Mouse (Mus musculus) embryonic facial prominence, embryonic 15.5 days (tissue): ENCODE results near the gene Npr1. TPM values are rescaled to one million over a fixed set of nuclear protein-coding genes. Genes with fewer than 3 reads are reported as not detected.

Experiments
- ATAC-seq: fragments of 200-750 bp; cut with Nextera tagmentation; 2 replicates; pipeline ENCODE4 v1.8.0; 2017; ENCODE audit warnings: low read depth, moderate TSS enrichment; ENCODE audit not compliant: insufficient number of reproducible peaks, low FRiP score, low TSS enrichment
- H3K27ac ChIP-seq: fragments of 300-500 bp; sonication (generic); replicated peaks from 2 replicates; pipeline ENCODE4 v1.5.1; 2015; ENCODE audit warnings: mild to moderate bottlenecking, inconsistent platforms
- H3K27me3 ChIP-seq: fragments of 300-500 bp; sonication (generic); 2 replicates; pipeline ENCODE4 v1.6.1; 2015; ENCODE audit warnings: inconsistent platforms
- H3K36me3 ChIP-seq: fragments of 300-500 bp; sonication (generic); 2 replicates; pipeline ENCODE4 v1.6.1; 2015; ENCODE audit warnings: mild to moderate bottlenecking, inconsistent platforms
- H3K4me1 ChIP-seq: fragments of 300-500 bp; sonication (generic); 2 replicates; pipeline ENCODE4 v1.6.1; 2015; ENCODE audit warnings: inconsistent platforms
- H3K4me2 ChIP-seq: fragments of 300-500 bp; sonication (generic); replicated peaks from 2 replicates; pipeline ENCODE4 v1.6.1; 2015; ENCODE audit warnings: mild to moderate bottlenecking, inconsistent platforms
- H3K4me3 ChIP-seq: fragments of 300-500 bp; sonication (generic); replicated peaks from 2 replicates; pipeline ENCODE4 v1.5.1; 2015; ENCODE audit warnings: mild to moderate bottlenecking, inconsistent platforms
- H3K9ac ChIP-seq: fragments of 300-500 bp; sonication (generic); 2 replicates; pipeline ENCODE4 v1.6.1; 2015; ENCODE audit warnings: inconsistent platforms
- H3K9me3 ChIP-seq: fragments of 300-500 bp; sonication (generic); replicated peaks from 2 replicates; pipeline ENCODE4 v1.6.1; 2016; ENCODE audit warnings: inconsistent platforms
- WGBS: fragments of 180-500 bp; shearing (Covaris S2); methylation state at CpG from one replicate; pipeline ENCODE4 v1.1.7; 2015; 5-methylcytosine and 5-hydroxymethylcytosine counted together
- polyA plus RNA-seq: library from polyadenylated mRNA; unstranded; fragments of >200 nt; fragmentation: Nextera tagmentation; extraction: Ambion mirVana; gene quantifications from 2 replicates; pipeline ENCODE4 v1.2.1, GENCODE M21; 2015

Gene Npr1
- polyA plus RNA-seq = 5.9 and 6.2 TPM in 2 replicates

DNA sequence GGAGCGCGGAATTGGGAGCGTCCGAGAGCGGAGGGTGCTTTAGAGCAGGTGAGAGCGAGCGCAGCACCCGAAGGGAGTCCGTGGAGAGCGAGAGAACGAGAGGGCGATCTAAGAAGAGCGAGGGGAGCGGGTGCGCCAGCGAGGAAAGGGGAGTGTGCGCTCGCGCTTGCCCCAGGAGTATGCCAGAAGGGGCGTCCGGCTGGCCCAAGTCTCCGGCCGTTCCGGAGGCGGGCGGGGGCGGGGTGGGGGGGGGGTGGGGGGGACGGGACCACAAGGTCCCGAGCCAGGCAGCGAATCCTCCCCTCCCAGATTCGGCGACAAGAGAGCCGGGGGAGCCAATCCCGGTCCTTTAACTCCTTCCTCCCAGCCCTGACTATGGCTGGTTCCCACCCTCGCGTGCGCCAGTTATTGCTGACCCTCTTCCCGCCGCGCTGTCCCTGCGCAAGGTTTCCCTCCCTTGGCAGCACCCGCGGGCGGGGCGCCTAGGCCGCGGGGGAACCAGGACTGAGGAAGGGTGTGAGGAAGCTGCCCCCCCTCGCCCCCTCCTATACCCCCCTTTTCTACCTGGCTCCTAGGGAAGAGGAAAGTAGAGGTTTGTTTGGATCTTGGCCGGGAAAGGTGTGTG lies at the start of gene Npr1:
Gene Npr1, minus strand, starts transcription at position 181 of the 625 bp plus-strand sequence.
- Histone ChIP-seq H3K9ac (0 out of 2 replicates have a peak within 1 kb of the TSS, but pooled peaks have one; percentile 21), H3K4me1 (peaks cover 17% of the 10 kb centered on the region), H3K4me2 (peak within 1 kb of the TSS; percentile 88), H3K4me3 (peak within 1 kb of the TSS; percentile 44), H3K27me3 (peaks cover 46% of the 10 kb centered on the region), H3K36me3 (no peaks in the 10 kb centered on the region), H3K27ac (no peak within 1 kb of the TSS), H3K9me3 (no peaks in the 10 kb centered on the region)
- WGBS = under 1% methylated on average over 43 of the region's 49 CpGs
- ATAC-seq = peak; percentile 35; the same call in 1 of the 2 replicates

DNA sequence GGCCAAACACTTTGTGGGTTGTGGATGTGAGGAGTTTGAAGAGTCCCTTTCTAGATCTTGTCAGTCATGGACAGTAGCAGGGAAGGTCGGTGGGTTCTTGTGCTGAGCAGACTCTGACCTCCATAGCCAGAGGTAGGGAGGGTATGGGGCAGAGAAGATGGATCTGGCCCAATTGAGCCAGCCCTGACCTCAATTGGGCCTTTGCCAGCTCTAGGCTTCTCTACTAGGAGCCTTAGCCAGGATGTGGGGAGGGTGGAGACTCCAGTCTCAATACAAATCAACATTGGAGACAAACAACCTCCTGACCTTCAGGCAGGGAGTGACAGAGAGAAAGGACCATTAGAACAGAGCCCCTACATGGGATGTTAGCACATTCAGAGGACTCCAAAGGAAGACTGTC lies 49.6 kb upstream of the Npr1 start:
- Histone ChIP-seq H3K4me1 (peaks cover 24% of the 10 kb centered on the region), H3K4me2 (peak overlapping the region; percentile 88), H3K4me3 (peak overlapping the region; percentile 48), H3K9ac (peak overlapping the region; percentile 21), H3K27ac (no peak overlapping the region), H3K36me3 (no peaks in the 10 kb centered on the region), H3K9me3 (no peaks in the 10 kb centered on the region), H3K27me3 (no peaks in the 10 kb centered on the region)
- WGBS = 56% methylated on average over 1 of the region's 1 CpGs
- no peak for ATAC-seq

DNA sequence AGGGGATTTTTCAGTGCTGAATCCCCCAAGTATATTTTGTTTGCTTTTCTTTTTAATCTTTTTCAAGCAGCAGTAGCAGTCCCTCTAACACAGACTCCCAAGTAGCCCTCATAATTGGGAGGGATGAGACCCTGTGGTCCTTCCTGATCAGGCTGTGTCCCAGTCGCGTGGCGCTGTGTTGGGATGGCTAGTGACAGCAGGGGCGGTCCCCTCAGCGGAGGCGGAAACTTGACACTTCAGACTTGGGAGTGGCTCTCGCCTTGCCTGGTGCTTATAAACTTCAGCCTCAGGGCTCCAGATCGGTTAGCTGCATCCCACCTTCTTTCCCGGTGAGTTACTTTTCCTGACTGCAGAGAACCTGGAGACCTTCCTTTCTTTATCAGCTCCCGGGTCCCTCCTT lies 49.0 kb upstream of the Npr1 start:
- H3K27me3 ChIP-seq = no peaks in the 10 kb centered on the region
- peak overlapping the region; percentile 71 for H3K27ac ChIP-seq
- peak overlapping the region; percentile 48 for H3K4me3 ChIP-seq
- H3K36me3 ChIP-seq = no peaks in the 10 kb centered on the region
- H3K4me1 ChIP-seq = peaks cover 24% of the 10 kb centered on the region
- peak; percentile 82 for ATAC-seq
- peak overlapping the region; percentile 21 for H3K9ac ChIP-seq
- H3K4me2 ChIP-seq = peak overlapping the region; percentile 88
- no peaks in the 10 kb centered on the region for H3K9me3 ChIP-seq
- under 1% methylated on average over 10 of the region's 10 CpGs for WGBS

DNA sequence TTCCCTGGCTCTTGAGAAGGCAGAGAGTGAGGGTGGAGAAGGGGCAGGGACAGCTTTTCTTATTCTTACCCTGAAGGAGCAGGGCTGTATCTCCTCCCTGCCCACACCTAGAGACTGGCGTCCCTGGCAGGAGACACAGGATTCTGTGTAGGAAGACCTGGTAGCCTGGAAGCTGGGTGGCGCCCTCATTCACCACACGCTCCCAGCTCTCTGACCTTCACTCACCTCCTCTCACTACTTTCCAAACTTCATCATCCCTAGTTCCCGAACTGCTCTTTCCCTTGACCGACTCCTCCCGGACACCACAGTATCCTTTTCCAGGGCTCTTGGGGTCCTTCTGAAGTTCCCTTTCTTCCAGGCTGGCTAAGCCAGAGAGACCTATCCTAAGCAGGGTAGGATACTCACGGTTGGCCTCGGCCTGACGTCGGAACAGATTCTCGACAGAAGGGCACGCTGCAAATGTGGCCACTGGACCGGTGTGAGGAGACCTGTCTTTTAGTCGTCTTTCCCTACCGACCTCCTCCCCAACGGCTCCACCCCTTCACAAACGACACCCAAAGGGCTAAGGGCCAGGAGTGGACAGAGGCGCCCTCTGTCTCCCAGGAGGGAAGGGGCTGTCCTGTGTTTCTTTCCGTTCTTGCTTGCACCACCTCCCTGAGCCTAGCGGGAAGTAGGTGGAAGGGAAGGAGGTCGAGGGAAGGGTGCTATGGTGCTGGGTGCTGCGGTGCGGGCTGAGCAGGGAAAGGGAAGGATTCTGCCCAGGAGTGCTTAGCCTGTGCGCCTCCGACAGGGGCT lies 48.3 kb upstream of the Npr1 start, which contains the start of the genes S100a1 and S100a13:
Gene S100a1, minus strand, starts transcription at position 597 of the 795 bp plus-strand sequence.
Gene S100a13, plus strand, starts transcription at position 640 of the 795 bp plus-strand sequence.
- H3K9ac ChIP-seq = peak within 1 kb of the TSS; percentile 21
- no peaks in the 10 kb centered on the region for H3K9me3 ChIP-seq
- peak; percentile 49 for ATAC-seq
- peak within 1 kb of the TSS; percentile 48 for H3K4me3 ChIP-seq
- H3K4me1 ChIP-seq = peaks cover 24% of the 10 kb centered on the region
- H3K36me3 ChIP-seq = no peaks in the 10 kb centered on the region
- H3K27ac ChIP-seq = peak within 1 kb of the TSS; percentile 71
- H3K27me3 ChIP-seq = no peaks in the 10 kb centered on the region
- H3K4me2 ChIP-seq = peak within 1 kb of the TSS; percentile 88
- WGBS = 5% methylated on average over 25 of the region's 25 CpGs

DNA sequence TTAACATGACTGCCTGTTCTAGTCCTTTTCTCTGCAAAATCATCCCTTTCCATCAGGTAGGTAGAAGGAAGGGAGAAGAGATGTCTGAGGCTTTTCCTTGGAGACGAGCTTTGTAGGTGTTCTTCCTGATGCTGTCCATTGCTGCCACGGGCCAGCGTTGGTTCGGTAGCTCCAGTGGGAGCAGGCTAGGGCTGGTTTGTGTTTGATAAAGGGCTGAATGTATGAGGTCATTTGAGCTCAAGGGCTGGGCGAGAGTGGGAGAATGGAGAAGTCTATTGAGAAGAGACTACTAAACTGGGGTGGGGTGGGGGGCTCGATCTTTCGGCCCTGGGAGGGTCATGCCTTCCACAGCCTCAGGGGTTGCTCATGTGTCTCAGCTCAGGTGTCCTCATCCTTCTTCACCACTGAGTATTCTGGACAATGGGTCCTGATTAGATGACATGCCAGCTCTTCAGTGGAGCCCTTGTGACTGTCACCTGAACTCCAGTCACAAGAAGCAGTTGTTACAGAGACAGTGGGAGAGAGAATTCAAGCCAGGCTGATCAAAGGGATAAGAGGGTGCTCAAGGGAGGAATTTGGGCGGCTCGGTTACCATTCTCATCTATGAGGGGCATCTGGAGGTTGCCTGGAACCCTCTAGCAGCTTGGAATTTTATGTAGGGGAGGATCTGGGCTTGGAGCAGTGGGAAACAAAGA lies 47.4 kb upstream of the Npr1 start:
- H3K4me1 ChIP-seq = peaks cover 27% of the 10 kb centered on the region
- H3K27me3 ChIP-seq = no peaks in the 10 kb centered on the region
- no peak overlapping the region for H3K9ac ChIP-seq
- WGBS = 72% methylated on average over 9 of the region's 9 CpGs
- H3K9me3 ChIP-seq = no peaks in the 10 kb centered on the region
- no peaks in the 10 kb centered on the region for H3K36me3 ChIP-seq
- H3K27ac ChIP-seq = no peak overlapping the region
- peak overlapping the region; percentile 48; the same call in 1 of the 2 replicates for H3K4me3 ChIP-seq
- ATAC-seq = no peak
- H3K4me2 ChIP-seq = peak overlapping the region; percentile 88; the same call in 1 of the 2 replicates

DNA sequence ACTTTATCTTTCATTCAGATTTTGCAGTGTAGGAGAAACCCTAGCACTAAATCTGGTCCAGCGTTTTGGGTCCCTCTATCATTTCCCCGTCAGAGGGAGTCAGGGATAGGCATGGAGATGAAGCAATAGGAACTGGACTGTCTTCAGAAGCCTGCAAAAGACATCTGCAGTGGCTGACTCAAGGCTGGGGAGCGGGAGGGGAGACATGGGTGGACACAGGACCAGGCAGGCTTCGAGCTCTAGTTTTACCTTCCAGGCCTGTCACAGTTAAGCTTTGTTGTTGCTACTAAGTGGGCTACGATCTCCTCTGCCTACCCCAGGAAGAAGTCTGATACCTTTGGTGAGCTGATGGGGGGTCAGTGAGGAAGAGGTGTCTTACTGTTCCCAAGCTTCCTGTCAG lies 46.6 kb upstream of the Npr1 start:
- no peak overlapping the region for H3K9ac ChIP-seq
- no peaks in the 10 kb centered on the region for H3K9me3 ChIP-seq
- no peaks in the 10 kb centered on the region for H3K27me3 ChIP-seq
- no peak overlapping the region for H3K4me3 ChIP-seq
- peaks cover 35% of the 10 kb centered on the region for H3K4me1 ChIP-seq
- no peak for ATAC-seq
- no peak overlapping the region for H3K27ac ChIP-seq
- H3K4me2 ChIP-seq = no peak overlapping the region
- H3K36me3 ChIP-seq = peaks cover 6% of the 10 kb centered on the region; the same call in 1 of the 2 replicates
- 84% methylated on average over 5 of the region's 5 CpGs for WGBS

DNA sequence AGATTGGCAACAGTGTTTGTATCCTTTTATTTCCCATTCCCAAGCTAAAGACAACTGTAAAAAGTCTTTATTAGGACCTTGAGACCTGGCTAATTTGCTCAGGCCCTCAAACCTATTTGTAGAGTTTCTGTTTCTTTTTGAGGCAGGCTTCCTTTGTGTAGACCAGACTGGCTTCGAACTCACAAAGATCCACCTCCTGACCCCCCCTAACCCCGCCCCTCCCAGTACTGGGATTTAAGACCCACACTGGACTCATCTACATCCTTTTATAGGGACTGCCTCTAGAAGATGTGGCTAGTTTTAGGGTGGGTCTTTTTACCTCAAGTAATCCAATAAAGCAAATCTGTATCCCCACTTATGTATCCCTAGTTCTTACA lies 44.1 kb upstream of the Npr1 start:
- no peak for ATAC-seq
- Histone ChIP-seq H3K27me3 (no peaks in the 10 kb centered on the region), H3K36me3 (peaks cover 25% of the 10 kb centered on the region), H3K9ac (no peak overlapping the region), H3K4me1 (peaks cover 26% of the 10 kb centered on the region), H3K9me3 (no peaks in the 10 kb centered on the region), H3K27ac (peak overlapping the region; percentile 94), H3K4me3 (peak overlapping the region; percentile 98), H3K4me2 (peak overlapping the region; percentile 49)
- WGBS = 27% methylated on average over 2 of the region's 2 CpGs

DNA sequence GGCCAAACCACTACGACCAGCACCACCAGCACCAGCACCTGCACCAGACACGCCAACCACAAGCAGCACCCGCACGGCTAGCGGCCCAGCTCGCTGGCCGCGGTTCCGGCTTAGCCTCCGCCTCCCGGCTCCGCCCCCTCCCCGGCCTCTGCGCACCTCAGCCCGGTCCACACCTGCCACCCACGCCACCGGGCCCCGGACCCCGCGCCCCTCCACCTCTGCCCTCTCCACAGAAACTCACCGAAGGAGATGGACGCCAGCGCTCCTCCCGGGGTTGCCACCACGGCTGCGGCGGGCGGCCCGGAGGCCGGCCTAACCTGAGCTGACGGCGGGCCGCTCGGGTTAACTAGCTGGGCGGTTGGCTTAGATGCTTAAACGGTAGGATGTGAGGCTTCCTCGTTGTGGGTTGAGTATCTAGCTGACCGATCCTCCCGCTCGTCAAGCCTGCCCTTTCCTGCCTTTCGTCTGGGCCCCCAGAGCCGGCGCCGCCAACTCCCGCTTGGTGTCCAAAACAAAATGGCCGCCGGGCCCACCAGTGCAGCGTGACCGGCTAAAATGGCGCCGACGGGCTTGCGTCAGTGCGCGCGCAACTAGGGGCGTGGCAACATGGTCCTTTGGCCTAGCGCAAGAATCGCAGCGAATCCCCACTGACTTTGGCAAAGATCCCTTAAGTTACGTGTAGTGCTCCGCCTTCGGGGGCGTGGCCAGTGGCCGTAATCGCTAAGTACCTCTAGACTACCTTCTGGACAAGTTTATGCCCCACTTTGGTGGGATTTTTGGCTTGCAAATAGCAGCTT lies 43.5 kb upstream of the Npr1 start, which contains the start of gene Chtop:
Gene Chtop, minus strand, starts transcription at position 549 of the 797 bp plus-strand sequence.
- H3K9me3 ChIP-seq = no peaks in the 10 kb centered on the region
- peak within 1 kb of the TSS; percentile 95 for H3K9ac ChIP-seq
- no peaks in the 10 kb centered on the region for H3K27me3 ChIP-seq
- peak within 1 kb of the TSS; percentile 94 for H3K27ac ChIP-seq
- peak within 1 kb of the TSS; percentile 59 for H3K4me2 ChIP-seq
- under 1% methylated on average over 65 of the region's 66 CpGs for WGBS
- peak within 1 kb of the TSS; percentile 98 for H3K4me3 ChIP-seq
- ATAC-seq = peak; percentile 92
- H3K36me3 ChIP-seq = peaks cover 30% of the 10 kb centered on the region
- H3K4me1 ChIP-seq = peaks cover 20% of the 10 kb centered on the region

DNA sequence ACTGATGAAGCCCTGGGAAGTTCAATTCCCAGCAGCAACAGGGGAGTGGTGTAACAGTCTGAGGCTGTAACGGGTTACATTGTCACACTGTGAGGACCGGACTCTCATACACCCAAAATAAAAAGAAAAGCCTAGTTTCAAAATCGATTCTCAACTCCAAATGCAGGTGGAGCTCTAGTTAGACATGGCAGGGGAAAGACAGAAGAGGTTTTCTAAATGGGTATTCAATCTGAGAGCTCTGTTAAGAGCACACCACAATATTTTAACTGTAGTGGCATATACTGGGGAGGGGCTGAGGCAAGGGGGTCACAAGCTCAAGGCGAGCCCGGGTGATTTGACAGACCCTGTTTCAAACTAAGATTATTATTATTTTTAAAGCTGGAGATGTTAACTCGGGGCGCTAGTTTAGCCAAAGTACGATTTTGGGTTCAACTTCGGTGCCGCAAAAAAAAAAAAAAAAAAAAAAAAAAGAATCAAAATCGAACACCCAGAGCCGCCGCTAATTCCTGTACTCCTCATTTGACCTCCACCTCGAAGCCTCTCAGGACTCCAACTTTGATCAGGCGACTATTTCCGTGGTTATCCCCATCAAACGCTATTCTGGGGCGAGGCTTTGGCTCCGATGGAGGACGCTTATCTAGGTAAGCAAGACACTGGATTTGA lies 42.8 kb upstream of the Npr1 start:
- Histone ChIP-seq H3K9ac (peak overlapping the region; percentile 95), H3K4me2 (peak overlapping the region; percentile 59), H3K27me3 (no peaks in the 10 kb centered on the region), H3K4me3 (peak overlapping the region; percentile 98), H3K4me1 (peaks cover 13% of the 10 kb centered on the region), H3K36me3 (peaks cover 36% of the 10 kb centered on the region), H3K27ac (peak overlapping the region; percentile 94), H3K9me3 (no peaks in the 10 kb centered on the region)
- ATAC-seq = no peak
- 1% methylated on average over 20 of the region's 20 CpGs for WGBS

DNA sequence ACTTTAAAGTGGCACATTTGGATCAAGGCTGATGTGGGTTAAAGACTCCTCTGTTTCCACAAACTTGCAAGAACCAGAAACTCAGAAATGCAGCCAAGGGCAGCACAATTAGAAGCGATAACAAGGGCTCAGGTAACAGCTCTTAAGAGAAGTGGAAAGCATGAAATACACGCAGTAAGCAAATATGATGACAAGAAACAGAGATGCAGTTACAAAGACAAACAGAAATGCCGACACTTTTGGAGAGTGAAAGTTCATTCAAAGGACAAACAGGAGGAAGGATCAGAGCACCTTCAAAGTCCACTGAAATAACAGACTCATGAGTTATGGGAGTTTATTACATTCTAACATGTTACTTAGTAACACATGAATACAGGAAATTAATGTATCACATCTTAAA lies 40.7 kb upstream of the Npr1 start:
- Histone ChIP-seq H3K4me2 (no peak overlapping the region), H3K9ac (no peak overlapping the region), H3K27ac (no peak overlapping the region), H3K27me3 (no peaks in the 10 kb centered on the region), H3K4me3 (no peak overlapping the region), H3K9me3 (no peaks in the 10 kb centered on the region), H3K36me3 (peaks cover 56% of the 10 kb centered on the region), H3K4me1 (peaks cover 11% of the 10 kb centered on the region)
- no peak for ATAC-seq
- 75% methylated on average over 3 of the region's 3 CpGs for WGBS
